Mouse (Mus musculus) cerebellum, postnatal 25 days (tissue): Measurements from ENCODE around the gene Ccdc24.

Experiments used
- DNase-seq, 2 experiments: peaks; one replicate each; pipeline ENCODE4 v3.0.0; 2021; ENCODE audit warnings: mixed read lengths in 2 of 2

Gene Ccdc24

DNA sequence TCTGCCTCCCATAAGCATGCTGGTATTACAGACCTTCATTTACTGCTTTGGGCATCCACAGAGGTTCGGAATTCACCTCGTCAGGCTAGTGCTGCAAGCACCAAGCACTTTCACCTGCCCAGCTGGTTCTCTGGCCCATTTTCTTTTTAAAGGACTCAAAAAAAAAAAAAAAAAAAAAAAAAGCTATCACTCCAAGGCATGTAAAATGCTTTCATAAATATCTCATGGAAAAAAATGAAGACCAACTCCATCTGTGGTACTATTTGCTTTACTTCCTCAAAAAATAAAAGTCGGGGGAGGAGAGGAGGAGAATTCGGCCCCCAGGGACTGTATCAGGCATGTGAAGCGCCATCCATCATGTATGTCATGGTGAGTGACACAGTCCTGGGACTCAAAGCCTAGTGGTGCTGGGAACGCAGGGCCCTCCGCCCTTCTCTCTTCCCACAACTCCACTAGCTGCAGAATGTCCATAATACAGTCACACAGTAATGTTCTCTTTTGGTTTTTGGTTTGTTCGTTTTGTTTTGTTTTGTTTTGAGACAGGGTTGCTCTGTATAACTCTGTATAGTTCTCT lies 43.7 kb downstream of the Ccdc24 start:
- no peak for DNase-seq

- no peak for DNase-seq
Measured at GRCm38 (mm10) chr4:117818032-117818431, 54.3 kb downstream of the Ccdc24 start.

- no peak for DNase-seq
Measured at GRCm38 (mm10) chr4:117816776-117817175, 55.6 kb downstream of the Ccdc24 start.
